Mouse (Mus musculus): ENCODE results near the gene Upk2. TPM values are rescaled to one million over a fixed set of nuclear protein-coding genes. Genes with fewer than 3 reads are reported as not detected.

The Upk2 gene
- polyA plus RNA-seq, 1 experiment, result 1.4 TPM

- TF ChIP-seq POLR2A (IDR thresholded peaks at IDR 0.05; ENCODE audit: low read depth, low read length) (no peak), CTCF (IDR thresholded peaks at IDR 0.05; ENCODE audit: extremely low read depth, insufficient read length, insufficient replicate concordance, low read depth, low read length) (peak; percentile 2; the same call in 1 of the 2 replicates)
- no peaks in the 10 kb centered on the region for H3K36me3 ChIP-seq (ENCODE audit: control insufficient read depth, insufficient read depth, low read length)
- peak overlapping the region; percentile 93 for H3K27ac ChIP-seq (ENCODE audit: insufficient read depth, low read depth, low read length)
- H3K4me3 ChIP-seq (ENCODE audit: low read depth, low read length), result peak overlapping the region; percentile 65
- H3K4me1 ChIP-seq (ENCODE audit: control insufficient read depth, insufficient read depth, insufficient read length, low read length), result peaks cover 6% of the 10 kb centered on the region
- 1% methylated on average over 29 of the region's 29 CpGs for WGBS
- H3K27me3 ChIP-seq (ENCODE audit: control insufficient read depth, insufficient read depth, low read length), result no peaks in the 10 kb centered on the region
These were observed 24.3 kb upstream of the Upk2 start for GRCm38 (mm10) chr9:44478959-44479605.

GRCm38 (mm10) chr9:44478229-44478921 is 23.6 kb upstream of the Upk2 start:
- Histone ChIP-seq H3K27me3 (ENCODE audit: control insufficient read depth, insufficient read depth, low read length) (no peaks in the 10 kb centered on the region), H3K36me3 (ENCODE audit: control insufficient read depth, insufficient read depth, low read length) (no peaks in the 10 kb centered on the region), H3K4me1 (ENCODE audit: control insufficient read depth, insufficient read depth, insufficient read length, low read length) (peaks cover 2% of the 10 kb centered on the region; the same call in 1 of the 2 replicates), H3K27ac (ENCODE audit: insufficient read depth, low read depth, low read length) (peak overlapping the region; percentile 82), H3K4me3 (ENCODE audit: low read depth, low read length) (peak overlapping the region; percentile 65)
- TF ChIP-seq POLR2A (IDR thresholded peaks at IDR 0.05; ENCODE audit: low read depth, low read length) (no peak), CTCF (IDR thresholded peaks at IDR 0.05; ENCODE audit: extremely low read depth, insufficient read length, insufficient replicate concordance, low read depth, low read length) (no peak)
- whole genome bisulfite sequencing, result under 1% methylated on average over 27 of the region's 27 CpGs

GRCm38 (mm10) chr9:44477339-44478228 is 22.8 kb upstream of the Upk2 start:
- peaks cover 2% of the 10 kb centered on the region; the same call in 1 of the 2 replicates for H3K4me1 ChIP-seq (ENCODE audit: control insufficient read depth, insufficient read depth, insufficient read length, low read length)
- H3K27me3 ChIP-seq (ENCODE audit: control insufficient read depth, insufficient read depth, low read length), result no peaks in the 10 kb centered on the region
- WGBS, result 6% methylated on average over 24 of the region's 24 CpGs
- H3K36me3 ChIP-seq (ENCODE audit: control insufficient read depth, insufficient read depth, low read length), result no peaks in the 10 kb centered on the region
- H3K4me3 ChIP-seq (ENCODE audit: low read depth, low read length), result peak overlapping the region; percentile 65
- peak overlapping the region; percentile 82 for H3K27ac ChIP-seq (ENCODE audit: insufficient read depth, low read depth, low read length)
- TF ChIP-seq CTCF (IDR thresholded peaks at IDR 0.05; ENCODE audit: extremely low read depth, insufficient read length, insufficient replicate concordance, low read depth, low read length), result peak; percentile 68; the same call in 1 of the 2 replicates
- no peak for TF ChIP-seq POLR2A (IDR thresholded peaks at IDR 0.05; ENCODE audit: low read depth, low read length)

GRCm38 (mm10) chr9:44475936-44476335 is 21.2 kb upstream of the Upk2 start:
- H3K27ac ChIP-seq (ENCODE audit: insufficient read depth, low read depth, low read length), result no peak overlapping the region
- TF ChIP-seq CTCF (IDR thresholded peaks at IDR 0.05; ENCODE audit: extremely low read depth, insufficient read length, insufficient replicate concordance, low read depth, low read length) (peak; percentile 13; the same call in 1 of the 2 replicates), POLR2A (IDR thresholded peaks at IDR 0.05; ENCODE audit: low read depth, low read length) (no peak)
- no peak overlapping the region for H3K4me3 ChIP-seq (ENCODE audit: low read depth, low read length)
- 95% methylated on average over 3 of the region's 3 CpGs for WGBS
- no peaks in the 10 kb centered on the region for H3K36me3 ChIP-seq (ENCODE audit: control insufficient read depth, insufficient read depth, low read length)
- H3K4me1 ChIP-seq (ENCODE audit: control insufficient read depth, insufficient read depth, insufficient read length, low read length), result no peaks in the 10 kb centered on the region
- H3K27me3 ChIP-seq (ENCODE audit: control insufficient read depth, insufficient read depth, low read length), result no peaks in the 10 kb centered on the region

GRCm38 (mm10) chr9:44474327-44474726 is 19.6 kb upstream of the Upk2 start:
- Histone ChIP-seq H3K4me1 (ENCODE audit: control insufficient read depth, insufficient read depth, insufficient read length, low read length) (peaks cover under 1% of the 10 kb centered on the region; the same call in 1 of the 2 replicates), H3K36me3 (ENCODE audit: control insufficient read depth, insufficient read depth, low read length) (no peaks in the 10 kb centered on the region), H3K4me3 (ENCODE audit: low read depth, low read length) (no peak overlapping the region), H3K27ac (ENCODE audit: insufficient read depth, low read depth, low read length) (no peak overlapping the region), H3K27me3 (ENCODE audit: control insufficient read depth, insufficient read depth, low read length) (no peaks in the 10 kb centered on the region)
- no peak for TF ChIP-seq CTCF (IDR thresholded peaks at IDR 0.05; ENCODE audit: extremely low read depth, insufficient read length, insufficient replicate concordance, low read depth, low read length)
- no peak for TF ChIP-seq POLR2A (IDR thresholded peaks at IDR 0.05; ENCODE audit: low read depth, low read length)
- 21% methylated on average over 1 of the region's 1 CpGs for WGBS

- H3K4me3 ChIP-seq (ENCODE audit: low read depth, low read length), result no peak overlapping the region
- H3K36me3 ChIP-seq (ENCODE audit: control insufficient read depth, insufficient read depth, low read length), result no peaks in the 10 kb centered on the region
- TF ChIP-seq CTCF (IDR thresholded peaks at IDR 0.05; ENCODE audit: extremely low read depth, insufficient read length, insufficient replicate concordance, low read depth, low read length) (no peak), POLR2A (IDR thresholded peaks at IDR 0.05; ENCODE audit: low read depth, low read length) (no peak)
- peaks cover 7% of the 10 kb centered on the region; the same call in 1 of the 2 replicates for H3K4me1 ChIP-seq (ENCODE audit: control insufficient read depth, insufficient read depth, insufficient read length, low read length)
- 64% methylated on average over 3 of the region's 3 CpGs for WGBS
- H3K27me3 ChIP-seq (ENCODE audit: control insufficient read depth, insufficient read depth, low read length), result no peaks in the 10 kb centered on the region
- H3K27ac ChIP-seq (ENCODE audit: insufficient read depth, low read depth, low read length), result no peak overlapping the region
These were observed 18.4 kb upstream of the Upk2 start for GRCm38 (mm10) chr9:44473184-44473583.
